Mouse (Mus musculus) kidney, postnatal 0 days (tissue): ENCODE measurements around the gene Npas3. TPM values are rescaled to one million over a fixed set of nuclear protein-coding genes. Genes with fewer than 3 reads are reported as not detected.

Source experiments
- ATAC-seq: fragments of 200-750 bp; cut with Nextera tagmentation; replicated peaks from 2 replicates; pipeline ENCODE4 v1.8.0; 2017; ENCODE audit warnings: low read depth, moderate number of reproducible peaks, moderate TSS enrichment, moderate library complexity; ENCODE audit not compliant: low FRiP score
- DNase-seq: peaks from one replicate; pipeline ENCODE4 v3.0.0-alpha.2; 2016; ENCODE audit warnings: low spot score
- H3K27ac ChIP-seq: fragments of 300-500 bp; sonication (generic); 2 replicates; pipeline ENCODE4 v1.5.1; 2014; ENCODE audit warnings: mild to moderate bottlenecking
- H3K27me3 ChIP-seq: fragments of 300-500 bp; sonication (generic); 2 replicates; pipeline ENCODE4 v1.6.1; 2014; ENCODE audit warnings: low read length, mixed read lengths; ENCODE audit not compliant: insufficient read depth
- H3K36me3 ChIP-seq: fragments of 300-500 bp; sonication (generic); 2 replicates; pipeline ENCODE4 v1.6.1; 2014; ENCODE audit warnings: low read length, mixed read lengths; ENCODE audit not compliant: insufficient read depth
- H3K4me1 ChIP-seq: fragments of 300-500 bp; sonication (generic); replicated peaks from 2 replicates; pipeline ENCODE4 v1.6.1; 2014; ENCODE audit warnings: antibody characterized with exemption, low read length, mixed read lengths; ENCODE audit not compliant: insufficient read depth
- H3K4me2 ChIP-seq: fragments of 300-500 bp; sonication (generic); 2 replicates; pipeline ENCODE4 v1.6.1; 2014; ENCODE audit warnings: mild to moderate bottlenecking, low read length, moderate library complexity, mixed read lengths
- H3K4me3 ChIP-seq: fragments of 300-500 bp; sonication (generic); replicated peaks from 2 replicates; pipeline ENCODE4 v1.5.1; 2014; ENCODE audit warnings: low read depth, low read length
- H3K9ac ChIP-seq: fragments of 300-500 bp; sonication (generic); 2 replicates; pipeline ENCODE4 v1.6.1; 2014; ENCODE audit warnings: low read depth, low read length
- H3K9me3 ChIP-seq: fragments of 300-500 bp; sonication (generic); replicated peaks from 2 replicates; pipeline ENCODE4 v1.6.1; 2016; ENCODE audit warnings: low read length, inconsistent platforms, mixed read lengths
- CTCF ChIP-seq: IDR thresholded peaks from 2 replicates; pipeline ENCODE4 v1.5.1; 2016; ENCODE audit warnings: antibody characterized with exemption, low read depth, mild to moderate bottlenecking, moderate library complexity
- WGBS: fragments of 180-500 bp; shearing (Covaris S2); extraction: QIAGEN DNeasy Blood & Tissue Kit; methylation state at CpG from one replicate; pipeline ENCODE4 v1.1.7; 2014; 5-methylcytosine and 5-hydroxymethylcytosine counted together
- polyA plus RNA-seq: library from polyadenylated mRNA; unstranded; fragments of >200 nt; fragmentation: Nextera tagmentation; extraction: Ambion mirVana; gene quantifications from 2 replicates; pipeline ENCODE4 v1.2.1, GENCODE M21; 2015

The Npas3 gene
- polyA plus RNA-seq, 1 experiment from 2014 or later, result 1.2 TPM

DNA sequence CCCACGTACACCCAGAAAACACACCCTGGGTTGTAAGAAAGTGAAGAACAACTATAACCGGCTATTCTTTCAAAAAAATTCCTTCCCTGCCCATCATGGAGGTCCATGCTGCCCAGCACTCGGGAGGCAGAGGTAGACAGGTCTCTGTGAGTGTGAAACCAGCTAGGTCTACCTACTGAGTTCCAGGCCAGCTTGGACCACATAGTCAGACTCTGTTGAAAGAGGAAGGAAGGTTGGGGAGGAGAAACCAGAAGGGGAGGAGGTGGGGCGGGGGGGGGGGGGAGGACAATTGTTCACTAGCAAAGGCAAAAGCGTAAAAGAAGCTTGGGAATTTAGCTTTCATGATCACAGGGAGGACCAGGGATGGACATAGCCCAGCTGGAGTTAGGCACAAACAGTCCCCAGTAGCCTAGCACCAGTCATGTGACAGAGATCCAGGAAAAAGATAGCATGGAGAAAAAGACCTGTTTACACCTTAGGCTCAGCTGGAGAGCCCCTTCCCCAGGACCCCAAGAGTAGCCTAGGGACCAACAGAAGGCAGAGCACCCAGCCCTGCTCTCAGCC lies 852.9 kb downstream of the Npas3 start:
- no peak for ATAC-seq
- Histone ChIP-seq H3K36me3 (no peaks in the 10 kb centered on the region), H3K4me2 (no peak overlapping the region), H3K27ac (no peak overlapping the region), H3K9me3 (no peaks in the 10 kb centered on the region), H3K9ac (no peak overlapping the region), H3K27me3 (no peaks in the 10 kb centered on the region), H3K4me3 (no peak overlapping the region), H3K4me1 (no peaks in the 10 kb centered on the region)
- DNase-seq, result peak; percentile 65
- 40% methylated on average over 5 of the region's 5 CpGs for WGBS
- TF ChIP-seq CTCF, result no peak

DNA sequence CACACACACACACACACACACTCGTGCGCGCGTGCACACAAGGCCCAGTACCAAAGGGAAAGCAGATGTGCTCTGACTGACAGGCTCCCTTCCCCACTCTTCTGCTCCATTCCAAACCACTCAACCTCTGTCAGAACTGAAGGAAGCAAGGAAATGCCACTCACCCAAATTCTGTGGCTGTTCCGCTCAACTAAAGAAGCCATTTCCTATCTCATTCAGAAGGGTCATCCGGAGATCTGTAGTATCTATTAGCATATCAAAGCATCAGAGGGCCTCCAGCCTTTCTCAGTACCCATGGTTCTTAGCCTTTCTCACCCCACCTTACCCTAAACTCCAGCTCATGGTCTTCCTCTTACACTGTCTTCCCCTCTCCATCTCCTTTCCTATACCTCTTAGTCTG lies 854.0 kb downstream of the Npas3 start:
- no peaks in the 10 kb centered on the region for H3K27me3 ChIP-seq
- WGBS, result 58% methylated on average over 6 of the region's 6 CpGs
- no peak overlapping the region for H3K4me2 ChIP-seq
- ATAC-seq (no peak), DNase-seq (no peak)
- no peak for TF ChIP-seq CTCF
- H3K36me3 ChIP-seq, result no peaks in the 10 kb centered on the region
- no peaks in the 10 kb centered on the region for H3K4me1 ChIP-seq
- H3K4me3 ChIP-seq, result no peak overlapping the region
- no peak overlapping the region for H3K9ac ChIP-seq
- H3K9me3 ChIP-seq, result no peaks in the 10 kb centered on the region
- H3K27ac ChIP-seq, result no peak overlapping the region

GRCm38 (mm10) chr12:54105531-54105930 lies 857.1 kb downstream of the Npas3 start:
- DNase-seq, result peak; percentile 27
- Histone ChIP-seq H3K4me3 (no peak overlapping the region), H3K9me3 (no peaks in the 10 kb centered on the region), H3K27me3 (no peaks in the 10 kb centered on the region), H3K36me3 (no peaks in the 10 kb centered on the region), H3K4me2 (no peak overlapping the region), H3K4me1 (no peaks in the 10 kb centered on the region), H3K27ac (no peak overlapping the region), H3K9ac (no peak overlapping the region)
- WGBS, result 49% methylated on average over 5 of the region's 5 CpGs
- TF ChIP-seq CTCF, result peak; percentile 55; the same call in 1 of the 2 replicates
- ATAC-seq, result no peak

GRCm38 (mm10) chr12:54105946-54106345 lies 857.5 kb downstream of the Npas3 start:
- Histone ChIP-seq H3K27ac (no peak overlapping the region), H3K27me3 (no peaks in the 10 kb centered on the region), H3K4me1 (no peaks in the 10 kb centered on the region), H3K36me3 (no peaks in the 10 kb centered on the region), H3K9ac (no peak overlapping the region), H3K9me3 (no peaks in the 10 kb centered on the region), H3K4me3 (no peak overlapping the region), H3K4me2 (no peak overlapping the region)
- DNase-seq, result no peak
- 86% methylated on average over 3 of the region's 3 CpGs for WGBS
- no peak for ATAC-seq
- TF ChIP-seq CTCF, result no peak

DNA sequence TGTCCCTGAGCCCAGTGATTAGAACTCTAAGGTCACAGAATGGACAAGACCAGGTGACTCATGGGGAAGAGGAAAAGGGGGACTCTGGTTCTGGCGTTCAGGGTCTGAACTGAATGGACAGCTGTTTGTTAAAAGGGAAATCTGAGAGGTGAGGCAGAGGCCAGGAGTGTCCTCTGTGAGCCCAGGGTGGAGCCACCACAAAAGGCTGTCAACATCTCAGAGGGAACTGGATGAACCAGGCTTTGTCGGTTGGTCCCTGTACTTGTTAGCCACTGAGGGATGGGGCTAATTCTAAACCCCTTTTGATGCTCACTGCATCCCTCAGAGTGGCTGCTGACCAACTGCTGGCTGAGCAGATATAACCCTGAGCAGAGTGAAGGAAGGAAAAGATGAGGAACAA lies 861.9 kb downstream of the Npas3 start:
- TF ChIP-seq CTCF, result no peak
- Histone ChIP-seq H3K27me3 (no peaks in the 10 kb centered on the region), H3K36me3 (no peaks in the 10 kb centered on the region), H3K9ac (no peak overlapping the region), H3K4me2 (no peak overlapping the region), H3K27ac (no peak overlapping the region), H3K4me1 (no peaks in the 10 kb centered on the region), H3K4me3 (no peak overlapping the region), H3K9me3 (no peaks in the 10 kb centered on the region)
- WGBS, result 24% methylated on average over 2 of the region's 2 CpGs
- ATAC-seq (no peak), DNase-seq (no peak)

DNA sequence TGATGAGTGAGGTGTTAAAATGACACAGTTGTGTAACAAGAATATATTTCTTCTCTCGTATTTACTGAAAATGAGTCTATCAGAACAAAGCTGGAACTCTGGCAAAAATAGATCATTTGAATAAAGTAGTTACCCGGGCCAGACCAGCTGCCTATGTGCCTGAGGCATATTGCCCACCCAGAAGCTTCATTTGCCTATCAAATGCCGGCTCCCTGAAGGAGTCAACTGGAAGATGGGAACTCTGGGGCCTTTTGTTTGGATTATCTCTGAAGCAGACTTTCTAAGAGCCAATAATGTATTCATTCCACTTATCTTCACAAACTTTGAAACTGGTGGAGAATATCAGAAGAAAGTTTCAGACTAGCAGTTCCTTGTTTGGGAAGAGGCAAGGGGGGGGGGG lies 862.5 kb downstream of the Npas3 start:
- Histone ChIP-seq H3K36me3 (no peaks in the 10 kb centered on the region), H3K4me3 (no peak overlapping the region), H3K4me2 (no peak overlapping the region), H3K9me3 (no peaks in the 10 kb centered on the region), H3K27ac (no peak overlapping the region), H3K4me1 (no peaks in the 10 kb centered on the region), H3K27me3 (no peaks in the 10 kb centered on the region), H3K9ac (no peak overlapping the region)
- TF ChIP-seq CTCF, result no peak
- ATAC-seq (no peak), DNase-seq (no peak)
- 61% methylated on average over 3 of the region's 3 CpGs for WGBS

- no peak overlapping the region for H3K9ac ChIP-seq
- ATAC-seq (no peak), DNase-seq (no peak)
- H3K27ac ChIP-seq, result no peak overlapping the region
- H3K36me3 ChIP-seq, result no peaks in the 10 kb centered on the region
- H3K4me2 ChIP-seq, result no peak overlapping the region
- H3K4me3 ChIP-seq, result no peak overlapping the region
- no peaks in the 10 kb centered on the region for H3K9me3 ChIP-seq
- no peak for TF ChIP-seq CTCF
- H3K27me3 ChIP-seq, result no peaks in the 10 kb centered on the region
- 79% methylated on average over 1 of the region's 1 CpGs for WGBS
- no peaks in the 10 kb centered on the region for H3K4me1 ChIP-seq
These were observed 871.9 kb downstream of the Npas3 start for GRCm38 (mm10) chr12:54120386-54120785.
